Mouse (Mus musculus) stomach, embryonic 16.5 days (tissue): ENCODE results near the gene Slc43a2. TPM values are rescaled to one million over a fixed set of nuclear protein-coding genes. Genes with fewer than 3 reads are reported as not detected.

ENCODE experiments used
- ATAC-seq: fragments of 200-750 bp; cut with Nextera tagmentation; 2 replicates; pipeline ENCODE4 v1.8.0; 2017; ENCODE audit warnings: moderate number of reproducible peaks, moderate TSS enrichment; ENCODE audit not compliant: insufficient read depth, low FRiP score
- H3K27ac ChIP-seq: fragments of 300-500 bp; sonication (generic); 2 replicates; pipeline ENCODE4 v1.5.1; 2014; ENCODE audit warnings: low read length
- H3K27me3 ChIP-seq: fragments of 300-500 bp; sonication (generic); 2 replicates; pipeline ENCODE4 v1.6.1; 2014; ENCODE audit warnings: low read length, control low read depth, mixed read lengths; ENCODE audit not compliant: control insufficient read depth, insufficient read depth
- H3K36me3 ChIP-seq: fragments of 300-500 bp; sonication (generic); 2 replicates; pipeline ENCODE4 v1.6.1; 2014; ENCODE audit warnings: low read length; ENCODE audit not compliant: control insufficient read depth, insufficient read depth
- H3K4me1 ChIP-seq: fragments of 300-500 bp; sonication (generic); 2 replicates; pipeline ENCODE4 v1.6.1; 2014; ENCODE audit warnings: low read length, control low read depth, mixed read lengths; ENCODE audit not compliant: control insufficient read depth, insufficient read depth
- H3K4me2 ChIP-seq: fragments of 300-500 bp; sonication (generic); 2 replicates; pipeline ENCODE4 v1.6.1; 2014; ENCODE audit warnings: low read depth, low read length, mixed read lengths
- H3K4me3 ChIP-seq: fragments of 300-500 bp; sonication (generic); replicated peaks from 2 replicates; pipeline ENCODE4 v1.5.1; 2014; ENCODE audit warnings: mild to moderate bottlenecking, low read length
- H3K9ac ChIP-seq: fragments of 300-500 bp; sonication (generic); 2 replicates; pipeline ENCODE4 v1.6.1; 2014; ENCODE audit warnings: low read length
- H3K9me3 ChIP-seq: fragments of 300-500 bp; sonication (generic); replicated peaks from 2 replicates; pipeline ENCODE4 v1.6.1; 2016; ENCODE audit warnings: low read length, control low read depth; ENCODE audit not compliant: control insufficient read depth
- WGBS: fragments of 180-500 bp; shearing (Covaris S2); extraction: QIAGEN DNeasy Blood & Tissue Kit; methylation state at CpG from one replicate; pipeline ENCODE4 v1.1.7; 2014; 5-methylcytosine and 5-hydroxymethylcytosine counted together
- polyA plus RNA-seq: library from polyadenylated mRNA; unstranded; fragments of >200 nt; fragmentation: Nextera tagmentation; extraction: Ambion mirVana; gene quantifications from 2 replicates; pipeline ENCODE4 v1.2.1, GENCODE M21; 2015

The Slc43a2 gene
- polyA plus RNA-seq, 1 experiment from 2014 or later = 5.0 TPM

- no peak overlapping the region for H3K4me2 ChIP-seq
- no peak overlapping the region; the same call in 1 of the 2 replicates for H3K27ac ChIP-seq
- 66% methylated on average over 19 of the region's 19 CpGs for WGBS
- H3K4me1 ChIP-seq = no peaks in the 10 kb centered on the region; the same call in none of the 2 replicates
- H3K9ac ChIP-seq = no peak overlapping the region
- H3K27me3 ChIP-seq = no peaks in the 10 kb centered on the region
- no peak overlapping the region for H3K4me3 ChIP-seq
- no peaks in the 10 kb centered on the region for H3K36me3 ChIP-seq
- no peaks in the 10 kb centered on the region for H3K9me3 ChIP-seq
- ATAC-seq = no peak
Measured at GRCm38 (mm10) chr11:75540710-75541581, 9.5 kb downstream of the Slc43a2 start.

- Histone ChIP-seq H3K27me3 (no peaks in the 10 kb centered on the region), H3K36me3 (no peaks in the 10 kb centered on the region), H3K27ac (no peak overlapping the region), H3K4me2 (no peak overlapping the region), H3K4me3 (no peak overlapping the region), H3K9me3 (no peaks in the 10 kb centered on the region), H3K9ac (no peak overlapping the region), H3K4me1 (peaks cover 4% of the 10 kb centered on the region)
- no peak for ATAC-seq
- WGBS = 82% methylated on average over 9 of the region's 9 CpGs
Measured at GRCm38 (mm10) chr11:75544713-75545112, 13.2 kb downstream of the Slc43a2 start.

- H3K27ac ChIP-seq = no peak overlapping the region
- no peak overlapping the region for H3K9ac ChIP-seq
- ATAC-seq = no peak
- no peak overlapping the region for H3K4me3 ChIP-seq
- H3K4me2 ChIP-seq = no peak overlapping the region
- H3K36me3 ChIP-seq = no peaks in the 10 kb centered on the region
- 57% methylated on average over 4 of the region's 4 CpGs for WGBS
- no peaks in the 10 kb centered on the region for H3K27me3 ChIP-seq
- H3K9me3 ChIP-seq = no peaks in the 10 kb centered on the region
- peaks cover 18% of the 10 kb centered on the region for H3K4me1 ChIP-seq
Measured at GRCm38 (mm10) chr11:75546057-75546456, 14.6 kb downstream of the Slc43a2 start.

DNA sequence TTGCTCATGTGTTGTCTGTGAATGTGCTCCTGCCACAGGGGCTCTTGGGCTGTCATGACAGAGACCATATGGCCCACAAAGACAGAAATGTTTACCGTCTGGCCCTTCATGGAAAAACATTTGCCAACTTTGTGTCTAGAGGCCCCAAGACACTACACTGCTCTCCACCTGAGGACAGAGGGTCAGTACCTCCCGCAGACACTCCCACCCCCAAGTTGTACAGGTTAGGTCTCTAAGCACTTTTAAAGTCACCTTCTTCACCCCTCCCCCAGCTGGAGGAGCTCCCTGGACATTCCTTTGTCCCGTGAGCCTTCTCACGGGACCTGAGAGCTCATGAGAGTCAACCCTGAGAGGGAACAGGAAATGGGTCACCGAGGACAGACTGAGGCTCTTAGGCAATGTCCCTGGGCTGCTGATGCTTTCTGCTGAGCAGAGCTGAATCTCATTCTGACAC, 18.2 kb downstream of the Slc43a2 start:
- WGBS = 29% methylated on average over 5 of the region's 5 CpGs
- Histone ChIP-seq H3K9me3 (no peaks in the 10 kb centered on the region), H3K27ac (peak overlapping the region; percentile 9; the same call in 1 of the 2 replicates), H3K36me3 (no peaks in the 10 kb centered on the region), H3K4me3 (no peak overlapping the region), H3K4me2 (no peak overlapping the region), H3K9ac (peak overlapping the region; percentile 36; the same call in 1 of the 2 replicates), H3K4me1 (peaks cover 36% of the 10 kb centered on the region), H3K27me3 (no peaks in the 10 kb centered on the region)
- peak; percentile 59; the same call in 1 of the 2 replicates for ATAC-seq

DNA sequence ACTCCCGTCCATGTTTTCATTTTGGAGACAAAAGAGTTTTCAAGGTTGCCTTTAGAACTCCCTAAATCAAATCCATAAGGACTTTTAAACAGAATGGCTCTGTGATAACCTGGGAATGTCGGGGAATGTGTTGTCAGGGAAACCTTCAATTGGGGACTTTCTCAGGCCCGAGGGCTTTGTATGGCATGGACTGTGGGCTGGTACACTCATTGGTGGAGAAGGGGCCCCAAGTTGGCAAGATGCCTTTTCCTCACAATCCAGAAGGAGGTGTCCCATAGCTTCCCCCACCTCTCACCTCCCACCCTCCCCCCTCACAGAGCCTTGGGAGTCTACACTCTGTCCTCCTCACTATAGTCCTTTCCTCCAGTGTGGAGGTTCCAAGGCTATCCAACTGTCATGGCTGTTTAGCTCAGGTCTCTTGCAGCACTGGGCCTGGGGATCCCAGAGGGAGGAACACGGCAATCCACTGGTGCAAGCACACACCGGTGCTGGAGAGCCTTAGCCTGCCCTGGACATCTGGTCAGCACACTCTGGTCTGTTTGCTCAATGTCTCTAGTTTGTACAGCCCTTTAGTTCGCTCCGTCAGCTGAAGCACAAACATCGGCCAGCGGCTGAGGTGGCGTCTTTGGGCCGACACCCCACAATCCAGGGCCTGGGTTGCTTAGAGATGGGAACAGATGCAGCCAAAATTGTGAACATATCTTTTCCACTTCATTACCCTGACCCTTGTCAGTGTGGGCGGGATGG, 18.9 kb downstream of the Slc43a2 start:
- peak overlapping the region; percentile 9; the same call in 1 of the 2 replicates for H3K27ac ChIP-seq
- ATAC-seq = no peak
- no peaks in the 10 kb centered on the region for H3K9me3 ChIP-seq
- H3K36me3 ChIP-seq = no peaks in the 10 kb centered on the region
- no peak overlapping the region for H3K4me2 ChIP-seq
- WGBS = 56% methylated on average over 12 of the region's 12 CpGs
- H3K27me3 ChIP-seq = no peaks in the 10 kb centered on the region
- no peak overlapping the region for H3K4me3 ChIP-seq
- peaks cover 36% of the 10 kb centered on the region for H3K4me1 ChIP-seq
- peak overlapping the region; percentile 36; the same call in 1 of the 2 replicates for H3K9ac ChIP-seq

DNA sequence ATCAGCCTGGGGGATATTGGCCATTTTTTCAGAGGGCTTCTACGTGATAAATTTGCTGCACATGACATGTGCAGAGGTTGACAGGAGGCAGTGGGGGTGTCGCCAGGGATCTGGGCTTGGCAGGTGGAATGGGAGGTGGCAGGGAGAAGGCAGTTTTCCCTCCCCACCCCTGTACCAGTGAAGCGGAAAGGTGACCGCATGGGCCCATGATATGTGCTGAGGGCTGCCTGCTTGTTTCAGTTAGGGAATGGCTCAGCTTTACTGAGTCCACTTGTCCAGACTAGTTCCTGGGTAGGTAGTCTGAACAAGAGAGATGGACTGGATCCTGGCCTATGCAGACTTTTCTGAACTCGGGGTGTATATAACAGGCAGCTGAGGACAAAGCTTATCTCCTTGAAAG, 19.8 kb downstream of the Slc43a2 start:
- no peaks in the 10 kb centered on the region for H3K27me3 ChIP-seq
- no peak overlapping the region for H3K4me2 ChIP-seq
- H3K9me3 ChIP-seq = no peaks in the 10 kb centered on the region
- H3K4me3 ChIP-seq = no peak overlapping the region
- 0 out of 2 replicates have a peak overlapping the region, but pooled peaks have one; percentile 61 for H3K9ac ChIP-seq
- H3K4me1 ChIP-seq = peaks cover 36% of the 10 kb centered on the region
- H3K27ac ChIP-seq = peak overlapping the region; percentile 76
- 76% methylated on average over 5 of the region's 5 CpGs for WGBS
- H3K36me3 ChIP-seq = no peaks in the 10 kb centered on the region
- ATAC-seq = no peak

DNA sequence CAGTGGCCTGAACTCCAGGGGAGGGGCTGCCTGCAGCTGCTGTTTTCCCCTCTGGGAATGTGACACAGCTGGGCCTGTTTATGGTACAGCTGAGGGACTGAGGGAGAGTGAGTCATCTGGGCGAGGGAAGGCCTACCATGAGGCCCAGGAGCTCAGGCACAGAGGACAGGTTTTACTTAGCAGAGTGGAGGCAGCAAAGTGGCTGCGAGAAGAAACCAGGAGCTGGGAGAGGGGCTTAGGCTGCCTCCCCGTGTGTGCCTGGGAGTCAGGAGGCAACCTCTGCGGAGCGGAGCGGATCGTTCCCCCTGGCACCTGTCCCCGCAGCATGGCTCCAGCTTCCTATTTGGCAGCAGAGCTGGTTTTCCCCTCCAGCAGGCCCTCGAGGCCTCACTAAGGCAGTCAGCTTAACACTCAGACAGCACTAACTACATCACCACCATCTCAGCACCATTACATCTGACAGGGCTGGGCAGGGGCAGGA, 20.5 kb downstream of the Slc43a2 start:
- Histone ChIP-seq H3K27me3 (no peaks in the 10 kb centered on the region), H3K36me3 (no peaks in the 10 kb centered on the region), H3K9me3 (no peaks in the 10 kb centered on the region), H3K9ac (peak overlapping the region; percentile 61), H3K27ac (peak overlapping the region; percentile 76), H3K4me1 (peaks cover 36% of the 10 kb centered on the region), H3K4me3 (no peak overlapping the region), H3K4me2 (no peak overlapping the region)
- WGBS = 44% methylated on average over 9 of the region's 9 CpGs
- ATAC-seq = peak; percentile 81; the same call in 1 of the 2 replicates

- Histone ChIP-seq H3K36me3 (no peaks in the 10 kb centered on the region), H3K27ac (no peak overlapping the region), H3K4me3 (no peak overlapping the region), H3K9me3 (no peaks in the 10 kb centered on the region), H3K4me2 (no peak overlapping the region), H3K27me3 (no peaks in the 10 kb centered on the region), H3K9ac (no peak overlapping the region), H3K4me1 (peaks cover 36% of the 10 kb centered on the region)
- 49% methylated on average over 7 of the region's 7 CpGs for WGBS
- no peak for ATAC-seq
Measured at GRCm38 (mm10) chr11:75552906-75553482, 21.5 kb downstream of the Slc43a2 start.
